Mouse (Mus musculus): ENCODE measurements at regions not wholly inside any gene's neighbourhood (a gene's known extent, or its start where the extent isn't known, plus 50 kb on each side); places are given as distances from the start of the nearest gene placed in this dataset.

GRCm38 (mm10) chr12:109388791-109389190 lies 63.8 kb upstream of the Dlk1 start:
- WGBS (ENCODE audit: insufficient replicate concordance): 44% methylated on average over 7 of the region's 7 CpGs
- no peaks in the 10 kb centered on the region for H3K36me3 ChIP-seq (replicated peaks; ENCODE audit: control insufficient read depth, insufficient read depth, low read depth)
- no peak for TF ChIP-seq CTCF (IDR thresholded peaks at IDR 0.05; ENCODE audit: low read depth)
- TF ChIP-seq EP300 (IDR thresholded peaks at IDR 0.05; ENCODE audit: low read depth): no peak
- H3K27ac ChIP-seq: no peak overlapping the region
- no peak overlapping the region for H3K9ac ChIP-seq (replicated peaks)
- ATAC-seq (ENCODE audit: insufficient read depth): no peak
- no peaks in the 10 kb centered on the region for H3K9me3 ChIP-seq (ENCODE audit: control insufficient read depth, low read length)
- DNase-seq (ENCODE audit: low read depth in 3 of 3, low spot score in 3 of 3): no peak
- H3K4me1 ChIP-seq (replicated peaks; ENCODE audit: control insufficient read depth in 2 of 2, insufficient read depth in 2 of 2, low read length in 1 of 2): no peaks in the 10 kb centered on the region
- no peak overlapping the region for H3K4me3 ChIP-seq (ENCODE audit: insufficient read depth in 1 of 2, low read depth in 2 of 2, low read length in 2 of 2)
- no peaks in the 10 kb centered on the region for H3K27me3 ChIP-seq (ENCODE audit: control insufficient read depth, insufficient read depth, low read length)
- no peak overlapping the region for H3K4me2 ChIP-seq (ENCODE audit: low read depth)

DNA sequence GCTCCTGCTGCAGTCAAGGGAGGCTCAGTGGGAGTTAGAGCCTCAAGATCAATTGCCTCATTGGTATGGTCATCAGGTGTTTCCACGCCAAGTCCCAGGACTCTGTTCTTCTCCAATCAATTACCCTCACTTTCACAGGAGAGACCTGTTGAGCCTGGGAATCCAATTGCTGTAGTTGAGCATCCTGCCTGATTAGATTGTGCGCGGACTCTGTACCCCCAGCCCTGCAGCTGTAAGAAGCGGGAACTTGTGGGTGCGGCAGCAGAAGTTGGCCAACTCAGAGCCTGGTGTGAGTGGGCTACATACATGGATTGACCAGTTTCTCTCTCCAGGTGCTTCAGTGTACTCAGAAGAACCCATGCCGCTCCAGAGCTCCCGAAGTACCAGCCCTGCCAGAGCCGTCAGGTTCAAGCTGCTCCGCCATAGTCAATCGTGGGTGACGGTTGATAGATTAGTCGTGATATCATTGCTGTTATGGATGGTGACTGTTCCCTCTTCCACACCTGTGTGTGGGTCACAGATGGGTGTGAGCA lies 62.2 kb upstream of the Dlk1 start:
- H3K27ac ChIP-seq: no peak overlapping the region
- no peaks in the 10 kb centered on the region for H3K9me3 ChIP-seq (ENCODE audit: control insufficient read depth, low read length)
- no peak for DNase-seq (ENCODE audit: low read depth in 3 of 3, low spot score in 3 of 3)
- no peak overlapping the region for H3K4me3 ChIP-seq (ENCODE audit: insufficient read depth in 1 of 2, low read depth in 2 of 2, low read length in 2 of 2)
- no peak overlapping the region for H3K4me2 ChIP-seq (ENCODE audit: low read depth)
- no peak for ATAC-seq (ENCODE audit: insufficient read depth)
- no peaks in the 10 kb centered on the region for H3K27me3 ChIP-seq (ENCODE audit: control insufficient read depth, insufficient read depth, low read length)
- 80% methylated on average over 12 of the region's 12 CpGs for WGBS (ENCODE audit: insufficient replicate concordance)
- no peak overlapping the region for H3K9ac ChIP-seq (replicated peaks)
- TF ChIP-seq EP300 (IDR thresholded peaks at IDR 0.05; ENCODE audit: low read depth) (no peak), CTCF (IDR thresholded peaks at IDR 0.05; ENCODE audit: low read depth) (no peak)
- H3K4me1 ChIP-seq (replicated peaks; ENCODE audit: control insufficient read depth in 2 of 2, insufficient read depth in 2 of 2, low read length in 1 of 2): no peaks in the 10 kb centered on the region
- H3K36me3 ChIP-seq (replicated peaks; ENCODE audit: control insufficient read depth, insufficient read depth, low read depth): no peaks in the 10 kb centered on the region

DNA sequence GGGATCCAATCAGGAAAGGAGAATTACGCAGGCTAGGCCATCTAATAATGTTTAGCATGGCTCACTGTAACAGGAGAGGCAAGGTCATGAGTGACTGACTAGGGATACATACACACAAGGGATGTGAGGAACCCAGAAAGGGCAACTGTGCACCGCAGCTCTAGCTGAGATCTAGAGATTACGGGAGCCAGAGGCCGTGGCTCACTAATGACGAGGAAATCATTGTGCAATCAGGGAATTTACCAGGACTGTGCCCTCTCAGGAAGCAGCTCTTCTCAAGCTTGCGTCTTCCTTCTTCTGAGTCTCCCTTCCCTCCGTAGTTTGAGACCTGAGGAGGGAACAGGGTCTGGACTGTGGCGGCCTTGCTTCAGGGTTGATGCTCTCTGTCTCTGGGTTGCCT lies 61.6 kb upstream of the Dlk1 start:
- no peak for DNase-seq (ENCODE audit: low read depth in 3 of 3, low spot score in 3 of 3)

DNA sequence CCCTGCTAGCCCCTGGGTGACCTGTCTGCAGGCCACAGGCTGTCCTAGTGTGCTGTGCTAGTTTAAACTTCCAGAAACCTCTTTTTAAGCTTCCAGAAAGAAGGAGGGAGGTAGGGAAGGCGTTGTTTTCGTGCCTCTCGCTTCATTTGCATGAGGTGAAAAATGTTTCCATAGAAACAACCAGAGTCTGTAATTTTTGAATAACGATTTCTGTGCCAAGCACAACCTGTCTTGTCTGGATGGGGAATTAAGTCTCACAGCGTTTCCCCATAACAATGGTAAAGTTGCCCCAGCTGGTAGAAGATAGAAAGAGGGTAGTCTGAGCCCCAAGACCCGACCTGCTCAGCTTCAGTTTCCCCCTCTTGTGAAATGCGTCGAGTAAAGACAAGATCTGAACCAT lies 59.3 kb upstream of the Dlk1 start:
- WGBS (ENCODE audit: insufficient replicate concordance): 43% methylated on average over 8 of the region's 8 CpGs
- Histone ChIP-seq H3K4me1 (replicated peaks; ENCODE audit: control insufficient read depth in 2 of 2, insufficient read depth in 2 of 2, low read length in 1 of 2) (no peaks in the 10 kb centered on the region), H3K9ac (replicated peaks) (no peak overlapping the region), H3K27me3 (ENCODE audit: control insufficient read depth, insufficient read depth, low read length) (no peaks in the 10 kb centered on the region), H3K27ac (no peak overlapping the region), H3K4me2 (ENCODE audit: low read depth) (no peak overlapping the region), H3K4me3 (ENCODE audit: insufficient read depth in 1 of 2, low read depth in 2 of 2, low read length in 2 of 2) (no peak overlapping the region), H3K9me3 (ENCODE audit: control insufficient read depth, low read length) (no peaks in the 10 kb centered on the region), H3K36me3 (replicated peaks; ENCODE audit: control insufficient read depth, insufficient read depth, low read depth) (no peaks in the 10 kb centered on the region)
- TF ChIP-seq EP300 (IDR thresholded peaks at IDR 0.05; ENCODE audit: low read depth): no peak
- no peak for TF ChIP-seq CTCF (IDR thresholded peaks at IDR 0.05; ENCODE audit: low read depth)
- no peak for DNase-seq (ENCODE audit: low read depth in 3 of 3, low spot score in 3 of 3)
- ATAC-seq (ENCODE audit: insufficient read depth): no peak

More for the DNA sequence above, 61.6 kb upstream of the Dlk1 start:
- Histone ChIP-seq H3K9ac (replicated peaks) (no peak overlapping the region), H3K4me1 (replicated peaks; ENCODE audit: control insufficient read depth in 2 of 2, insufficient read depth in 2 of 2, low read length in 1 of 2) (no peaks in the 10 kb centered on the region), H3K4me2 (ENCODE audit: low read depth) (no peak overlapping the region), H3K27me3 (ENCODE audit: control insufficient read depth, insufficient read depth, low read length) (no peaks in the 10 kb centered on the region), H3K27ac (no peak overlapping the region), H3K36me3 (replicated peaks; ENCODE audit: control insufficient read depth, insufficient read depth, low read depth) (no peaks in the 10 kb centered on the region), H3K4me3 (ENCODE audit: insufficient read depth in 1 of 2, low read depth in 2 of 2, low read length in 2 of 2) (no peak overlapping the region), H3K9me3 (ENCODE audit: control insufficient read depth, low read length) (no peaks in the 10 kb centered on the region)
- WGBS (ENCODE audit: insufficient replicate concordance): 38% methylated on average over 8 of the region's 8 CpGs
- no peak for ATAC-seq (ENCODE audit: insufficient read depth)
- TF ChIP-seq CTCF (IDR thresholded peaks at IDR 0.05; ENCODE audit: low read depth): no peak

DNA sequence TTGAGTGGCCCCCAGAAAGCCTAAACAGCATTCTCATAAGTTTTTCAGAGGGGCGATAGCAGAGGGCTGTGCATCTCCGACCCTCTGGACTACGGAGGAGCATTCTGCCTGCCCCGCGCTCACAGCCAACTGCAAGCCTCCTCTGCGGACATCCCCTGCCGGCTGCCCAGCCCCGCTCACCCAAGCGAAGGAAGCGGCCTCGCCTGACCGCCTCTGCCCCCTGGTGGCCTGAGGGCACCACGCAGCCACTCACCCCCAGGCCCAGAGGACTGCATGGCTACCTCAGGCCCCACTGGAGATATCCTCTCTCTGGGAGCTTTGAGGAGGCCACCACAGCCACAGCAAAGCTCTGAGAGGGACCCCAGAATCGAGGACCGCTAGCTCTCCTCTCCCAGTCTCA lies 58.8 kb upstream of the Dlk1 start:
- DNase-seq (ENCODE audit: low read depth in 3 of 3, low spot score in 3 of 3): no peak
- Histone ChIP-seq H3K9me3 (ENCODE audit: control insufficient read depth, low read length) (no peaks in the 10 kb centered on the region), H3K4me1 (replicated peaks; ENCODE audit: control insufficient read depth in 2 of 2, insufficient read depth in 2 of 2, low read length in 1 of 2) (peaks cover 0 to 4% of the 10 kb centered on the region in 2 experiments; a peak in 2 of 4 replicates), H3K4me3 (ENCODE audit: insufficient read depth in 1 of 2, low read depth in 2 of 2, low read length in 2 of 2) (no peak overlapping the region), H3K27ac (no peak overlapping the region), H3K4me2 (ENCODE audit: low read depth) (no peak overlapping the region), H3K27me3 (ENCODE audit: control insufficient read depth, insufficient read depth, low read length) (no peaks in the 10 kb centered on the region), H3K9ac (replicated peaks) (no peak overlapping the region), H3K36me3 (replicated peaks; ENCODE audit: control insufficient read depth, insufficient read depth, low read depth) (no peaks in the 10 kb centered on the region)
- peak; percentile 93 for TF ChIP-seq CTCF (IDR thresholded peaks at IDR 0.05; ENCODE audit: low read depth)
- TF ChIP-seq EP300 (IDR thresholded peaks at IDR 0.05; ENCODE audit: low read depth): no peak
- 3% methylated on average over 15 of the region's 15 CpGs for WGBS (ENCODE audit: insufficient replicate concordance)
- ATAC-seq (ENCODE audit: insufficient read depth): peak; percentile 37; the same call in 1 of the 2 replicates

Data from liver, embryonic 14.5 days (tissue).